Mouse (Mus musculus): ENCODE measurements around the gene Igf2r. TPM values are rescaled to one million over a fixed set of nuclear protein-coding genes. Genes with fewer than 3 reads are reported as not detected.

Igf2r gene
- polyA plus RNA-seq, 1 experiment from 2014 or later: 98.0 TPM

DNA sequence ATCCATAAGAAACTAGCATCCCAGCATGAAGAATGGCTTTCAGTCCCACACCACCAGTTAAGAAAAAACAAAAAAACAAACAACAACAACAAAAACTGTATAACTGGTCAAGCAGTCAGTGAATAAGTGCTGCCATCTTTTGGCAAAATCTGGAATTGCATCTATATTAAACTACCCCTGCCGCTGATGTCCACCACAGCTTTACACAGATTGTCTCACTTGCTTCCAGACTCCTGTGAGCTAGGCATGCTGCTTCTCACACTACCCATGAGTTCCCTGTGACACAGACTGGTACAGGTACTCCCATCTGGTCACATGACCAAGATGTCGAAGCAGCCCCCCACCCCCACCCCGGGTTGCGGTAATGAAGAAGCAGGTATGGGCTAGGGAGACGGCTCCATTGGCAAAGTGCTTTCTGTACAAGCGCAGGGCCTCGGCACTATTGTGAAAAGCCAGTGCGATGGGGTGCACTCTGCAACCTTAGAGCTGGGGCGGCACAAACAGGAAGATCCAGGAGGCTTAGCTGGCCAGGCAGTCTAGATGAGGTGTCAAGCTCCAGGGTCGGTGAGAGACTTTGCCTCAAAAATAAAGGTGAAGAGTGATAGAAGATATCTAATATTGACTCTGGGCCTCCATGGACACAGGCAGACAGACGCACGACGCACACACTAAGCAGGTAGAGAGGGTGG, 108.7 kb downstream of the Igf2r start:
- no peak overlapping the region for H3K4me2 ChIP-seq (ENCODE audit: low read depth, low read length)
- no peak overlapping the region for H3K9ac ChIP-seq (ENCODE audit: low read length)
- peaks cover 4% of the 10 kb centered on the region; the same call in 1 of the 2 replicates for H3K4me1 ChIP-seq (ENCODE audit: control insufficient read depth, insufficient read depth, low read length)
- WGBS: 67% methylated on average over 13 of the region's 13 CpGs
- ATAC-seq (replicated peaks; ENCODE audit: extremely low read depth, insufficient read depth, low FRiP score): no peak
- H3K27ac ChIP-seq (ENCODE audit: low read length): no peak overlapping the region
- H3K36me3 ChIP-seq (ENCODE audit: control insufficient read depth, insufficient read depth): no peaks in the 10 kb centered on the region
- H3K4me3 ChIP-seq (ENCODE audit: low read length): no peak overlapping the region
- H3K27me3 ChIP-seq (ENCODE audit: control insufficient read depth, insufficient read depth, low read length): no peaks in the 10 kb centered on the region
- no peaks in the 10 kb centered on the region for H3K9me3 ChIP-seq (replicated peaks; ENCODE audit: control insufficient read depth, low read length)

DNA sequence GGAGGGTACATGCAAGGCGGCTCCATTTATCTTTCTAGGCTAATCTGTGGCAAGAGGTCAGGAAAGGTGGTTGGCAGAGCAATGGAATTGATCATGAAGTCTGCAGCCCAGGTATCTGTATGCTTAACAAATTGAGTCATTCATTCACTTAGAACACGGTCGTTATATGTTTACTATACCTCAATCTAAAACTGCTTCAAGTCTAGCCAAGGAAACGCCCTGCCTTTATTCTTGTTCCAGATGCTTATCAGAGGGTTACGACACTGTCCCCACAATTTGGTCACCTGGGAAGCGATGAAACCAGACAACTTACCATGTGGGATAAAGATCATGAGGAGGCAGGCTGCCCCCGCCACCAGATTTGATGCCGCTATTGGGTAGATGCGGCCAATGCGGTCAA, 110.2 kb downstream of the Igf2r start:
- WGBS: 89% methylated on average over 10 of the region's 10 CpGs
- no peak overlapping the region for H3K4me3 ChIP-seq (ENCODE audit: low read length)
- ATAC-seq (replicated peaks; ENCODE audit: extremely low read depth, insufficient read depth, low FRiP score): no peak
- H3K4me1 ChIP-seq (ENCODE audit: control insufficient read depth, insufficient read depth, low read length): peaks cover 3% of the 10 kb centered on the region; the same call in 1 of the 2 replicates
- no peak overlapping the region for H3K4me2 ChIP-seq (ENCODE audit: low read depth, low read length)
- no peak overlapping the region for H3K27ac ChIP-seq (ENCODE audit: low read length)
- no peak overlapping the region for H3K9ac ChIP-seq (ENCODE audit: low read length)
- H3K9me3 ChIP-seq (replicated peaks; ENCODE audit: control insufficient read depth, low read length): no peaks in the 10 kb centered on the region
- H3K27me3 ChIP-seq (ENCODE audit: control insufficient read depth, insufficient read depth, low read length): no peaks in the 10 kb centered on the region
- no peaks in the 10 kb centered on the region for H3K36me3 ChIP-seq (ENCODE audit: control insufficient read depth, insufficient read depth)

GRCm38 (mm10) chr17:12658784-12659183, 110.7 kb downstream of the Igf2r start:
- Histone ChIP-seq H3K27ac (ENCODE audit: low read length) (no peak overlapping the region), H3K4me3 (ENCODE audit: low read length) (no peak overlapping the region), H3K27me3 (ENCODE audit: control insufficient read depth, insufficient read depth, low read length) (no peaks in the 10 kb centered on the region), H3K4me2 (ENCODE audit: low read depth, low read length) (no peak overlapping the region), H3K36me3 (ENCODE audit: control insufficient read depth, insufficient read depth) (no peaks in the 10 kb centered on the region), H3K4me1 (ENCODE audit: control insufficient read depth, insufficient read depth, low read length) (no peaks in the 10 kb centered on the region), H3K9ac (ENCODE audit: low read length) (no peak overlapping the region), H3K9me3 (replicated peaks; ENCODE audit: control insufficient read depth, low read length) (no peaks in the 10 kb centered on the region)
- WGBS: 78% methylated on average over 7 of the region's 7 CpGs
- ATAC-seq (replicated peaks; ENCODE audit: extremely low read depth, insufficient read depth, low FRiP score): no peak

- ATAC-seq (replicated peaks; ENCODE audit: extremely low read depth, insufficient read depth, low FRiP score): no peak
- H3K9me3 ChIP-seq (replicated peaks; ENCODE audit: control insufficient read depth, low read length): no peaks in the 10 kb centered on the region
- WGBS: 67% methylated on average over 7 of the region's 7 CpGs
- no peak overlapping the region for H3K27ac ChIP-seq (ENCODE audit: low read length)
- H3K36me3 ChIP-seq (ENCODE audit: control insufficient read depth, insufficient read depth): no peaks in the 10 kb centered on the region
- H3K9ac ChIP-seq (ENCODE audit: low read length): no peak overlapping the region
- peaks cover 13% of the 10 kb centered on the region; the same call in 1 of the 2 replicates for H3K4me1 ChIP-seq (ENCODE audit: control insufficient read depth, insufficient read depth, low read length)
- H3K27me3 ChIP-seq (ENCODE audit: control insufficient read depth, insufficient read depth, low read length): no peaks in the 10 kb centered on the region
- H3K4me3 ChIP-seq (ENCODE audit: low read length): no peak overlapping the region
- no peak overlapping the region for H3K4me2 ChIP-seq (ENCODE audit: low read depth, low read length)
Observed at GRCm38 (mm10) chr17:12655826-12656225, 113.6 kb downstream of the Igf2r start.

GRCm38 (mm10) chr17:12654061-12654460, 115.4 kb downstream of the Igf2r start:
- no peak overlapping the region for H3K27ac ChIP-seq (ENCODE audit: low read length)
- no peak for ATAC-seq (replicated peaks; ENCODE audit: extremely low read depth, insufficient read depth, low FRiP score)
- no peaks in the 10 kb centered on the region for H3K27me3 ChIP-seq (ENCODE audit: control insufficient read depth, insufficient read depth, low read length)
- H3K4me1 ChIP-seq (ENCODE audit: control insufficient read depth, insufficient read depth, low read length): peaks cover 13% of the 10 kb centered on the region; the same call in 1 of the 2 replicates
- no peaks in the 10 kb centered on the region for H3K9me3 ChIP-seq (replicated peaks; ENCODE audit: control insufficient read depth, low read length)
- H3K4me2 ChIP-seq (ENCODE audit: low read depth, low read length): no peak overlapping the region
- no peak overlapping the region for H3K9ac ChIP-seq (ENCODE audit: low read length)
- 92% methylated on average over 3 of the region's 3 CpGs for WGBS
- H3K4me3 ChIP-seq (ENCODE audit: low read length): no peak overlapping the region
- H3K36me3 ChIP-seq (ENCODE audit: control insufficient read depth, insufficient read depth): no peaks in the 10 kb centered on the region

DNA sequence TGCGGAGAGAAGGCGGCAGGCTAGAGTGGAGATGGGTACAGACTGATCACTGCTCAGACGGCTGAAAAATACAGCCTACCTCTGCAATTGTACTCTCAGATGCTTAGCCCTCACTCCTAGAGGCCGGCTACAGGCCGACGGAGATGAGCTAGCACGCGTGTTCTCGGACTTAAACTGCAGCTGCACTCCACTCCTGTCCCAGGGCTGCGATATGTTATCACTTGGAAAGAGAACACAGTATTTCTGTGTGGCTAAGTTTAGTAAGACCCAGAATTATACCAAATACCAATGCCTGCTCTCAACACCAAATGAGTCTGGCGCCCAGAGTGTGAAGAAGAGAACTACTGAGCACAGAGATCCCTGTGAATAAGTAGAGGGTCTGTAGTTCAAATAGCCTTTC, 116.9 kb downstream of the Igf2r start:
- Histone ChIP-seq H3K9me3 (replicated peaks; ENCODE audit: control insufficient read depth, low read length) (no peaks in the 10 kb centered on the region), H3K9ac (ENCODE audit: low read length) (no peak overlapping the region), H3K4me1 (ENCODE audit: control insufficient read depth, insufficient read depth, low read length) (peaks cover 13% of the 10 kb centered on the region; the same call in 1 of the 2 replicates), H3K36me3 (ENCODE audit: control insufficient read depth, insufficient read depth) (no peaks in the 10 kb centered on the region), H3K27ac (ENCODE audit: low read length) (peak overlapping the region; percentile 61), H3K4me2 (ENCODE audit: low read depth, low read length) (peak overlapping the region; percentile 10), H3K27me3 (ENCODE audit: control insufficient read depth, insufficient read depth, low read length) (no peaks in the 10 kb centered on the region), H3K4me3 (ENCODE audit: low read length) (no peak overlapping the region)
- 46% methylated on average over 11 of the region's 11 CpGs for WGBS
- peak; percentile 78 for ATAC-seq (replicated peaks; ENCODE audit: extremely low read depth, insufficient read depth, low FRiP score)

DNA sequence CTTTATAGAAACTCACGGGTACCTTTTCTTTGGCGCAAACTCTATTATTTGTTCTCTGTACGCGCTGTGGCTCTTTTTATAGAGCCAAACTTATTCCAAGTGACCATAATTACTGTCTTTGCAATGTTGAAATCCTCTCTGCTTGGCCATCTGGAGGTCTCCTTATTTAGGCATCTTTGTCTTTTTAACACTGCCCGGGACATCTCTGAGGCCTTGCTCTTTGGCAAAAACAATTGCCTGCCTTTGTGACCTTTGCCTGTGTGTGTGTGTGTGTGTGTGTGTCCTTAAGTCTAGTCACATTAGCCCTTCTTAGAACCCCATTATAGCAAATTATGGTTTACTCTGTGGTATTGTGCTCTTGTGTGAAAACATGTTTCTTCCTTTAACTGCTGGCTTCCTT, 124.0 kb downstream of the Igf2r start:
- H3K4me2 ChIP-seq (ENCODE audit: low read depth, low read length): no peak overlapping the region
- no peak overlapping the region for H3K4me3 ChIP-seq (ENCODE audit: low read length)
- H3K27me3 ChIP-seq (ENCODE audit: control insufficient read depth, insufficient read depth, low read length): no peaks in the 10 kb centered on the region
- H3K36me3 ChIP-seq (ENCODE audit: control insufficient read depth, insufficient read depth): no peaks in the 10 kb centered on the region
- WGBS: 87% methylated on average over 5 of the region's 5 CpGs
- H3K9ac ChIP-seq (ENCODE audit: low read length): no peak overlapping the region
- no peak overlapping the region for H3K27ac ChIP-seq (ENCODE audit: low read length)
- no peaks in the 10 kb centered on the region for H3K9me3 ChIP-seq (replicated peaks; ENCODE audit: control insufficient read depth, low read length)
- no peak for ATAC-seq (replicated peaks; ENCODE audit: extremely low read depth, insufficient read depth, low FRiP score)
- H3K4me1 ChIP-seq (ENCODE audit: control insufficient read depth, insufficient read depth, low read length): no peaks in the 10 kb centered on the region

- ATAC-seq (replicated peaks; ENCODE audit: extremely low read depth, insufficient read depth, low FRiP score): no peak
- Histone ChIP-seq H3K36me3 (ENCODE audit: control insufficient read depth, insufficient read depth) (no peaks in the 10 kb centered on the region), H3K27me3 (ENCODE audit: control insufficient read depth, insufficient read depth, low read length) (no peaks in the 10 kb centered on the region)
Observed at GRCm38 (mm10) chr17:12641087-12641486, 128.4 kb downstream of the Igf2r start.

GRCm38 (mm10) chr17:12639585-12639984, 129.9 kb downstream of the Igf2r start:
- Histone ChIP-seq H3K27me3 (ENCODE audit: control insufficient read depth, insufficient read depth, low read length) (no peaks in the 10 kb centered on the region), H3K27ac (ENCODE audit: low read length) (no peak overlapping the region), H3K36me3 (ENCODE audit: control insufficient read depth, insufficient read depth) (no peaks in the 10 kb centered on the region), H3K9ac (ENCODE audit: low read length) (no peak overlapping the region), H3K4me2 (ENCODE audit: low read depth, low read length) (no peak overlapping the region), H3K4me1 (ENCODE audit: control insufficient read depth, insufficient read depth, low read length) (no peaks in the 10 kb centered on the region), H3K9me3 (replicated peaks; ENCODE audit: control insufficient read depth, low read length) (peaks cover 4% of the 10 kb centered on the region; the same call in 1 of the 2 replicates), H3K4me3 (ENCODE audit: low read length) (no peak overlapping the region)
- no peak for ATAC-seq (replicated peaks; ENCODE audit: extremely low read depth, insufficient read depth, low FRiP score)
- WGBS: 83% methylated on average over 3 of the region's 3 CpGs

More at GRCm38 (mm10) chr17:12641087-12641486, 128.4 kb downstream of the Igf2r start:
- Histone ChIP-seq H3K9ac (ENCODE audit: low read length) (no peak overlapping the region), H3K9me3 (replicated peaks; ENCODE audit: control insufficient read depth, low read length) (peaks cover 4% of the 10 kb centered on the region; the same call in 1 of the 2 replicates), H3K4me3 (ENCODE audit: low read length) (no peak overlapping the region), H3K27ac (ENCODE audit: low read length) (no peak overlapping the region), H3K4me1 (ENCODE audit: control insufficient read depth, insufficient read depth, low read length) (no peaks in the 10 kb centered on the region), H3K4me2 (ENCODE audit: low read depth, low read length) (no peak overlapping the region)
- 53% methylated on average over 4 of the region's 4 CpGs for WGBS

Data from heart, embryonic 16.5 days (tissue).